Mouse (Mus musculus) stomach, embryonic 15.5 days (tissue): ENCODE measurements around the gene Rps12-ps3. TPM values are rescaled to one million over a fixed set of nuclear protein-coding genes. Genes with fewer than 3 reads are reported as not detected.

Experiments used
- ATAC-seq: fragments of 200-750 bp; cut with Nextera tagmentation; 2 replicates; pipeline ENCODE4 v1.8.0; 2017; ENCODE audit warnings: low read depth, moderate number of reproducible peaks, moderate TSS enrichment; ENCODE audit not compliant: insufficient read depth, low FRiP score
- H3K27ac ChIP-seq: fragments of 300-500 bp; sonication (generic); 2 replicates; pipeline ENCODE4 v1.5.1; 2015; ENCODE audit warnings: mild to moderate bottlenecking, inconsistent platforms
- H3K27me3 ChIP-seq: fragments of 300-500 bp; sonication (generic); replicated peaks from 2 replicates; pipeline ENCODE4 v1.6.1; 2015; ENCODE audit warnings: inconsistent platforms
- H3K36me3 ChIP-seq: fragments of 300-500 bp; sonication (generic); 2 replicates; pipeline ENCODE4 v1.6.1; 2015; ENCODE audit warnings: inconsistent platforms
- H3K4me1 ChIP-seq: fragments of 300-500 bp; sonication (generic); 2 replicates; pipeline ENCODE4 v1.6.1; 2015; ENCODE audit warnings: inconsistent platforms
- H3K4me2 ChIP-seq: fragments of 300-500 bp; sonication (generic); 2 replicates; pipeline ENCODE4 v1.6.1; 2015; ENCODE audit warnings: mild to moderate bottlenecking, inconsistent platforms
- H3K4me3 ChIP-seq: fragments of 300-500 bp; sonication (generic); replicated peaks from 2 replicates; pipeline ENCODE4 v1.5.1; 2015; ENCODE audit warnings: inconsistent platforms
- H3K9ac ChIP-seq: fragments of 300-500 bp; sonication (generic); 2 replicates; pipeline ENCODE4 v1.6.1; 2015; ENCODE audit warnings: inconsistent platforms
- H3K9me3 ChIP-seq: fragments of 300-500 bp; sonication (generic); 2 replicates; pipeline ENCODE4 v1.6.1; 2016; ENCODE audit warnings: inconsistent platforms
- WGBS: fragments of 180-500 bp; shearing (Covaris S2); methylation state at CpG from one replicate; pipeline ENCODE4 v1.1.7; 2015; 5-methylcytosine and 5-hydroxymethylcytosine counted together
- polyA plus RNA-seq: library from polyadenylated mRNA; unstranded; fragments of >200 nt; fragmentation: Nextera tagmentation; extraction: Ambion mirVana; gene quantifications from 2 replicates; pipeline ENCODE4 v1.2.1, GENCODE M21; 2015

Gene Rps12-ps3
- polyA plus RNA-seq, 1 experiment from 2014 or later, result 65.7 TPM

DNA sequence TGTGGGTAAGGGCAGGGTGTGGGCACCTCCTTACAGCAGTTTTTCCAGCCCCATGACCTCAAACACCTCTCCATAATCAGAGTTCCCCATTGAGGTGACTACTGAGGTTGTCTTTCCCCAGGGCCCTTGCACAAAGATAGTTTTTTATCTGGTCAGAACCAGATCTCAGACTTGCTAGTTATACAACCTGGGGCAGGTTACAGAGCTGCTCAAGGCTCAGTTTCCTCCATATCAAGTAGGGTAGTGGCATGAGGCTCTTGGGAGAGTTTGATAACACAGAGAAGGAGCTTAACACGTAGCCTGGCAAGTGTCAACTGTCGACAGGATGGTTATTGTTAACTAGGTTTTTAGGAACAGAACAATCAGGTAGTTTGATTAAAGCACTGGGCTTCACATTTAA, 32.8 kb downstream of the Rps12-ps3 start:
- H3K4me1 ChIP-seq, result no peaks in the 10 kb centered on the region
- H3K36me3 ChIP-seq, result no peaks in the 10 kb centered on the region
- no peaks in the 10 kb centered on the region; the same call in 1 of the 2 replicates for H3K27me3 ChIP-seq
- no peak overlapping the region for H3K27ac ChIP-seq
- no peak overlapping the region for H3K9ac ChIP-seq
- H3K4me3 ChIP-seq, result no peak overlapping the region
- no peaks in the 10 kb centered on the region for H3K9me3 ChIP-seq
- H3K4me2 ChIP-seq, result no peak overlapping the region
- 41% methylated on average over 2 of the region's 2 CpGs for WGBS
- ATAC-seq, result no peak

- Histone ChIP-seq H3K36me3 (no peaks in the 10 kb centered on the region), H3K4me1 (no peaks in the 10 kb centered on the region), H3K27ac (no peak overlapping the region), H3K9ac (no peak overlapping the region), H3K9me3 (no peaks in the 10 kb centered on the region), H3K27me3 (no peaks in the 10 kb centered on the region; the same call in 1 of the 2 replicates), H3K4me2 (no peak overlapping the region), H3K4me3 (no peak overlapping the region)
- 82% methylated on average over 3 of the region's 3 CpGs for WGBS
- no peak for ATAC-seq
Observed at GRCm38 (mm10) chr19:59356388-59356787, 34.3 kb downstream of the Rps12-ps3 start.

DNA sequence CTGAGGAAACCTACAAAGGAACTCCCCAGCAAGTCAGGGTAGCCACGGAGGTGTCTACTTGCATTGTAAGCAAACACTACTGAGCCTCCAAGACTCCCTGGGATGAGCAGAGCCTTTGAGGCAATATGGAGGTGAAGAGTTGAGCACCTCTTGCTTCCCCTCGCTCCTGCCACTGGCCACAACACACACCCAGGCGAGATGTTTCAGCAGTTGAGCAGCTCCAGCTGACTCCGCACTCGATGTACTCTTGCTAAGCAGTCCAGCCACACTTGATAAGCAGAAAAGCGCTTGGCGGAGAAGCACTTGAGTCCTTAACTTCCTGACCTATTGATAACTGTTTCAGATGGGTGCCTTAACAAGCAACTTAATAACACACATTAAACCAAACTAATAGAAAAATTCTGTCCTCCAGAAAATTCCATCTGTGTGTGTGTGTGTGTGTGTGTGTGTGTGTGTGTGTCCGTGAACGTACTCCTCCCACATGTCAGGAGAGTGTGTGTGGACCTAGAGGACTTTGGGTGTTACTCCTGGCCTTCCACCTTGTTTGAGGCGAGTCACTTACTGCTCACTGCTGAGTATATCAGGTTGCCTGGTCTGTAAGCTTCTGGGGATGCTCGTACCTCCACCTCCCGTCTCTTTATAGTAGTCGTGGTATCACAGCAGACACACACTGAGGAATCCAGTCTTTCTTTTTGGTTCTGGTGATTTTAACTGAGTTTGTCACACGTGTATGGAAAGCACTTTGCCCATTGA, 34.9 kb downstream of the Rps12-ps3 start:
- Histone ChIP-seq H3K27me3 (no peaks in the 10 kb centered on the region; the same call in 1 of the 2 replicates), H3K4me1 (no peaks in the 10 kb centered on the region), H3K4me3 (no peak overlapping the region), H3K9ac (no peak overlapping the region), H3K9me3 (no peaks in the 10 kb centered on the region), H3K36me3 (no peaks in the 10 kb centered on the region), H3K4me2 (no peak overlapping the region), H3K27ac (no peak overlapping the region)
- 61% methylated on average over 14 of the region's 14 CpGs for WGBS
- no peak for ATAC-seq

DNA sequence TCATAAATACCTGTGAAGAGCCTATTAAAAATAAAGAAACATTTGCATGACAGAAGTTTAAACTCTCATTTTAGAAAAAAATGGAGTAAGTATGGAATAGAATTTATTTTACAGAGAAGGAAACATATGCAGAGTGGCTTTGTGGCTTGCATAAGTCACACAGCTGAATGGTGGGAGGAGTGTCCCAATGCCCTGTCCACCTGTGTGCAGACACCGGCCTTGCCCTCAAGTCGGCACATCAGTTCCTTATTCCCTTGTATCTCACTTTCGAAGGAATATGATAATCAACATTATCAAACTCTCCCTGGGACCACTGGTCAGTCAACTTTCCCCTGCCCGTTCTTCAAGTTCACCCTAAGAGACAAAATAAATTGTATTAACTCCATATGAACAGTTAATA, 35.8 kb downstream of the Rps12-ps3 start:
- WGBS, result 85% methylated on average over 4 of the region's 4 CpGs
- ATAC-seq, result no peak
- no peaks in the 10 kb centered on the region; the same call in 1 of the 2 replicates for H3K27me3 ChIP-seq

DNA sequence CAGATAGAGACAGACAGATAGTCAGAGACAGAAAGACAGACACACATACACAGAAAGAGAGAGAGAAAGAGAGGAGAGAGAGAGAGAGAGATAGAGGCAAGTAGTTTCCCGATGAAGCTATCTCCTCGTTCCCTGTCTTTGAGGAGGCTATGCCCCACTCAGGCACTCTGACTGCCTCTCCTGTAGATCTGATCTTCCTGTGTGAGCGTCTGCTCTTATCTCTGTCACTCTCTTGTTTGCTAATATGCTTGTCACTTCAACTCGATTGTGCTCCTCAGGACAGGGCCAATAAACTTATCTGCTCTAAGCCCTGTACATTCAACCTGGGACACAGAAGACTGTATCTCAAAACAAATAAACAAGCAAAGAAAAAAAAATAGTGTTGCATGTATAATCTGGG, 37.1 kb downstream of the Rps12-ps3 start:
- Histone ChIP-seq H3K36me3 (no peaks in the 10 kb centered on the region), H3K4me1 (no peaks in the 10 kb centered on the region), H3K27me3 (no peaks in the 10 kb centered on the region; the same call in 1 of the 2 replicates), H3K9ac (no peak overlapping the region), H3K4me3 (no peak overlapping the region), H3K27ac (no peak overlapping the region), H3K4me2 (no peak overlapping the region), H3K9me3 (no peaks in the 10 kb centered on the region)
- WGBS, result 37% methylated on average over 4 of the region's 4 CpGs
- ATAC-seq, result no peak

More for the DNA sequence above, 35.8 kb downstream of the Rps12-ps3 start:
- Histone ChIP-seq H3K9me3 (no peaks in the 10 kb centered on the region), H3K27ac (no peak overlapping the region), H3K4me1 (no peaks in the 10 kb centered on the region), H3K36me3 (no peaks in the 10 kb centered on the region), H3K4me3 (no peak overlapping the region), H3K4me2 (no peak overlapping the region), H3K9ac (no peak overlapping the region)

DNA sequence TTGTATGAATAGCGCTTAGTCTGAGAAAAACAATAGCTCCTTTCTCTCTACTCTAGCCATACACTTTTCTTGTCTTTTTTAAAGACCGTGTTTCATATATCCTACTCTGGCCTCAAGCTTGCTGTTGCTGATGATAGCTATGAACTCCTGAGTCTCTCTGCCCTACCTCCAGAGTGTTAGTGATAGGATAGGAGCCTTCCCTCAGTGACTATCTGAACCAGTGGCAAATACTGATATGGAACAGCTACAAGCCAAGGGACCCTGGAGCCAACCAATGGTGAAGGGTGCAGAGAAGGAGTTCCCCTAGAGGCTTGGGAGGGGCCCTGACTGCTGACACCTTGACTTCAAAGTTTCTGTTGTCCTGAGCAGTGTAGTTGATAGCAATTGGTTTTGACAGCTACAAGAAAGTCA, 38.4 kb downstream of the Rps12-ps3 start:
- Histone ChIP-seq H3K4me2 (no peak overlapping the region), H3K4me3 (no peak overlapping the region), H3K9ac (no peak overlapping the region), H3K4me1 (no peaks in the 10 kb centered on the region), H3K27me3 (no peaks in the 10 kb centered on the region; the same call in 1 of the 2 replicates), H3K9me3 (no peaks in the 10 kb centered on the region), H3K36me3 (no peaks in the 10 kb centered on the region), H3K27ac (no peak overlapping the region)
- ATAC-seq, result peak; percentile 96
- WGBS, result 69% methylated on average over 2 of the region's 2 CpGs

DNA sequence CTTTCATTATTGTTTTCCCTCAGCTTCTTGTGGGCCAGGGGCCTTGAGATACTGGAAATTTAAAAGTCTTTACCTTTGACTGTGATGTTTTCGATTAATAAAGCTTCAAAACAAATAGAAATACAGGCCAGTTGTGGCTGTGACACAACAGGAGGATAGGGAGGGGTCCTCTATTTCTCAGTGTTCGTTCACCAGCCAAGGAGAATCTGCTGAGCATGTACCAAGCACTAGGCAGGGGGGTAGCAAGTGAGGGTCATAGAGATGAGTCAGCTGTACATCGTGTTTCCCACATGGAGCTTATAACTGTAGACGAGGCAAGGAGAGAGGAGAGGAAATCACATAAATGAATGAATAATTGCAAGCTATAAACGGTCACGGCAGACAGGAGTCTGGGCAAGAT, 40.6 kb downstream of the Rps12-ps3 start:
- no peak for ATAC-seq
- 68% methylated on average over 6 of the region's 6 CpGs for WGBS
- Histone ChIP-seq H3K9ac (no peak overlapping the region), H3K27ac (no peak overlapping the region), H3K4me2 (no peak overlapping the region), H3K27me3 (no peaks in the 10 kb centered on the region), H3K9me3 (no peaks in the 10 kb centered on the region), H3K36me3 (no peaks in the 10 kb centered on the region), H3K4me1 (no peaks in the 10 kb centered on the region), H3K4me3 (no peak overlapping the region)

DNA sequence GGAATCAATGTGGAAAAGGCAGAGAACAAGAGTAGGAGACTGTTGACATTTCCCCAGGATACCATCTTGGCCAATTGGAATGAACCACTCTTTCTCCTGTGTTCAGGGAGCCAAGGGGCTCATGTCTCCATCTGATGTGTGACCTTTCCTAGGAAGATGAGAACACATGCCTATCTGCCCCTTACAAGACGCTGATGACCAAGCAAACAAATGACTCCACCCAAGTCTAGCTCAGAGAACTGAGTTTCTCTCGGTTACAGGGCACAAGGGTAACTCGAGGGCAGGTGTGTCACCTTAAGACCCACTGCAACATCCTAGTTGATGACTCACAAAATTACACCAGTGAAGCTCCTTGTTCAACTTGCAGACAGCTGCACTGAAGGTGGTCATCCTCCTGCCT, 41.6 kb downstream of the Rps12-ps3 start:
- no peak for ATAC-seq
- H3K27me3 ChIP-seq, result no peaks in the 10 kb centered on the region

GRCm38 (mm10) chr19:59366724-59367123, 44.6 kb downstream of the Rps12-ps3 start:
- ATAC-seq, result no peak

More for the DNA sequence above, 41.6 kb downstream of the Rps12-ps3 start:
- Histone ChIP-seq H3K36me3 (no peaks in the 10 kb centered on the region), H3K4me2 (no peak overlapping the region), H3K9me3 (no peaks in the 10 kb centered on the region), H3K9ac (no peak overlapping the region), H3K27ac (no peak overlapping the region), H3K4me3 (no peak overlapping the region), H3K4me1 (no peaks in the 10 kb centered on the region)
- WGBS, result 72% methylated on average over 3 of the region's 3 CpGs

GRCm38 (mm10) chr19:59367892-59368291, 45.8 kb downstream of the Rps12-ps3 start:
- Histone ChIP-seq H3K27ac (no peak overlapping the region), H3K4me2 (no peak overlapping the region), H3K9ac (no peak overlapping the region), H3K36me3 (no peaks in the 10 kb centered on the region), H3K4me1 (no peaks in the 10 kb centered on the region), H3K4me3 (no peak overlapping the region), H3K9me3 (no peaks in the 10 kb centered on the region), H3K27me3 (no peaks in the 10 kb centered on the region)
- 80% methylated on average over 4 of the region's 4 CpGs for WGBS
- ATAC-seq, result peak; percentile 43

More at GRCm38 (mm10) chr19:59366724-59367123, 44.6 kb downstream of the Rps12-ps3 start:
- Histone ChIP-seq H3K27me3 (no peaks in the 10 kb centered on the region), H3K36me3 (no peaks in the 10 kb centered on the region), H3K4me1 (no peaks in the 10 kb centered on the region), H3K9ac (no peak overlapping the region), H3K4me3 (no peak overlapping the region), H3K9me3 (no peaks in the 10 kb centered on the region), H3K27ac (no peak overlapping the region), H3K4me2 (no peak overlapping the region)
- WGBS, result 57% methylated on average over 3 of the region's 3 CpGs

DNA sequence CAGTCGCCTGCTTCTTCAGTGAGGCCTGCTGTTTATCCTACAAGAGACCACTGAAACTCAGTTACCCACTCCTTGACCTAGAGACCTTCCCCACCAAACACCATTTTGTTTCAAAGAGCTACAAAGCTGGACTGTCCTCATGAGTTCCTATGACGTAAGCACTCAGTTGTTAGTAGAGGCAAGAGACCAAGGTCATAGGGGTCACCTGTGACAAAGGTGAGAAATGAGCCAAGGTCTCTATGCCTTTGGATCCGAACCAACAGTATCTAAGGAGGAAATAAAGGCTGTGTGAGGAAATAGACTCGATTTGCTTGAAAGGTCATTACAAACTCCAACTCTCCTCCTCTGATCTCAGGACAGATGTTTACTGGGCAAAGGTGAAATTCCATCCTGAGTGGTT, 48.9 kb downstream of the Rps12-ps3 start:
- Histone ChIP-seq H3K36me3 (no peaks in the 10 kb centered on the region), H3K4me2 (no peak overlapping the region), H3K9me3 (no peaks in the 10 kb centered on the region), H3K4me1 (no peaks in the 10 kb centered on the region), H3K27me3 (no peaks in the 10 kb centered on the region), H3K4me3 (no peak overlapping the region), H3K9ac (no peak overlapping the region), H3K27ac (no peak overlapping the region)
- no peak for ATAC-seq
- WGBS, result 65% methylated on average over 4 of the region's 4 CpGs
